Mouse (Mus musculus): ENCODE data around the gene Dcun1d2. TPM values are rescaled to one million over a fixed set of nuclear protein-coding genes. Genes with fewer than 3 reads are reported as not detected.

Gene Dcun1d2
- polyA plus RNA-seq, 1 experiment from 2014 or later: 19.2 TPM

DNA sequence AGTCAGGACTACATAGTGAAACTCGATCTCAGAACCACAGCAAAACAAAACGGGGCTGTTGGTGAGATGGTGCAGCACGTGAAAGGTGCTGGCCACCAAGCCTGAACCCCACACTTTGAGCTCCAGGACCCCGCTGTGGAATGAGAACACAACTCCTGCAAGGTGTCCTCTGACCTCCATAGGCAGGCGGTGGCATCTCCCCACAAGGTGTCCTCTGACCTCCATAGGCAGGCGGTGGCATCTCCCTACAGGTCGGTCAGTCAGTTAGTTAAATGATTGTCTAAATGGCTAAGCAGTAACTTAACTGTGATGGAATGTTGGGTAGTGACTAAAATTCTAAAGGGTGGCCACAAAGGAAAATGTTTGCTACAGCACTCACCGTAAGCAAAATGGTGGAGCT lies 11.6 kb upstream of the Dcun1d2 start:
- Histone ChIP-seq H3K4me3 (replicated peaks) (no peak overlapping the region), H3K27ac (no peak overlapping the region), H3K4me2 (no peak overlapping the region), H3K9ac (no peak overlapping the region), H3K36me3 (peaks cover 43% of the 10 kb centered on the region), H3K4me1 (no peaks in the 10 kb centered on the region), H3K27me3 (replicated peaks) (no peaks in the 10 kb centered on the region), H3K9me3 (no peaks in the 10 kb centered on the region)
- 91% methylated on average over 8 of the region's 8 CpGs for WGBS
- ATAC-seq (ENCODE audit: insufficient read depth, low FRiP score, low read depth): no peak

GRCm38 (mm10) chr8:13293677-13294470 lies 5.9 kb upstream of the Dcun1d2 start:
- Histone ChIP-seq H3K9ac (no peak overlapping the region), H3K36me3 (peaks cover 30% of the 10 kb centered on the region), H3K4me2 (no peak overlapping the region), H3K9me3 (no peaks in the 10 kb centered on the region), H3K4me3 (replicated peaks) (no peak overlapping the region), H3K4me1 (peaks cover 9% of the 10 kb centered on the region; the same call in 1 of the 2 replicates), H3K27ac (no peak overlapping the region), H3K27me3 (replicated peaks) (no peaks in the 10 kb centered on the region)
- WGBS: 92% methylated on average over 9 of the region's 9 CpGs
- ATAC-seq (ENCODE audit: insufficient read depth, low FRiP score, low read depth): no peak

DNA sequence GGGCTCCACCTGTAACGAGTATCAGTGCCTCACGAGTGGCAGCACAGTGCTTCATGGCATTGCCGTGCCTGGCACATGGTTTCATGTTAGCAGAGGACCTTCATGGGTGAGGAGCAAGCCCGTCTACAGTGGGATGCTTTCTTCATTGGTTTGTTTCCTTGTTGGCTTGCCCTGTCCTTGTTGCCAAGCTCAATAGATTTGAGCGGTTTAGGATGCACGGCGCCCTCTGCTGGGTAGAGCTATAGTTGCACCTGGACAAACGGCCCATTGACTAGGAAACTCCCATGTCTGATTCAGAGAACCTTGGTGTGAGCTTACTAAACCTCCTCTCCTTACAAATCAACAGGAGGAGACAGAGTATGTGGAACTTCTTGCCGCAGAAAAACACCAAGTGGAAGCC lies 4.4 kb upstream of the Dcun1d2 start:
- ATAC-seq (ENCODE audit: insufficient read depth, low FRiP score, low read depth): no peak
- Histone ChIP-seq H3K27me3 (replicated peaks) (no peaks in the 10 kb centered on the region), H3K4me1 (peaks cover 10% of the 10 kb centered on the region; the same call in 1 of the 2 replicates), H3K9me3 (no peaks in the 10 kb centered on the region), H3K9ac (no peak overlapping the region), H3K4me2 (no peak overlapping the region), H3K27ac (no peak overlapping the region; the same call in 1 of the 2 replicates), H3K4me3 (replicated peaks) (no peak overlapping the region), H3K36me3 (peaks cover 30% of the 10 kb centered on the region)
- 27% methylated on average over 9 of the region's 9 CpGs for WGBS

GRCm38 (mm10) chr8:13288646-13289045 lies 715 bp upstream of the Dcun1d2 start:
- H3K4me2 ChIP-seq: peak overlapping the region; percentile 72
- no peak for ATAC-seq (ENCODE audit: insufficient read depth, low FRiP score, low read depth)
- WGBS: 2% methylated on average over 6 of the region's 6 CpGs

DNA sequence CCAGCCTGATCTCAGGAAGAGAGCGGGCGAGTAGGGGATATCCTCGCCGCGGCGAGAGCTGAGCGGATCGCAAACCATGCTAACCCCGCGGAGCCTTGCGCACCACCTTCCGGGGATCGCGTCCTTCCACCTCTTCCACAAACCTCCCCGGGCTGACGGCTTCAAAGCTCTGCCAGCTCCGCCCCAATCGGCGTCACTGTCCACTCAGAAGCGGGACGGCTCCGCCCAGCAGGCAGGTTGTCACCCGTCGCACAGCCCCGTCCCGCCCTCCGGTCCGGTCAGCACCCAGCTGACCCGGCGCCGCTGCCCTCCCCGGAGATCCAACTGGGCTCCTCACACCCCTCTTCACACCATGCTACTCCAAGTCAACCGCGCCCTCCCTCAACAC lies 633 bp downstream of the Dcun1d2 start:
- Histone ChIP-seq H3K36me3 (no peaks in the 10 kb centered on the region), H3K9me3 (no peaks in the 10 kb centered on the region), H3K4me2 (peak overlapping the region; percentile 72), H3K4me3 (replicated peaks) (peak overlapping the region; percentile 78), H3K27me3 (replicated peaks) (no peaks in the 10 kb centered on the region), H3K27ac (peak overlapping the region; percentile 98), H3K4me1 (peaks cover 15% of the 10 kb centered on the region; the same call in 1 of the 2 replicates), H3K9ac (peak overlapping the region; percentile 68)
- peak; percentile 86 for ATAC-seq (ENCODE audit: insufficient read depth, low FRiP score, low read depth)
- 0% methylated on average over 34 of the region's 34 CpGs for WGBS

More at GRCm38 (mm10) chr8:13288646-13289045, 715 bp upstream of the Dcun1d2 start:
- Histone ChIP-seq H3K36me3 (0 out of 2 replicates have a peak, but pooled peaks cover 5% of the 10 kb centered on the region), H3K9ac (peak overlapping the region; percentile 68), H3K27ac (0 out of 2 replicates have a peak overlapping the region, but pooled peaks have one; percentile 98), H3K4me3 (replicated peaks) (peak overlapping the region; percentile 78), H3K27me3 (replicated peaks) (no peaks in the 10 kb centered on the region), H3K4me1 (peaks cover 16% of the 10 kb centered on the region; the same call in 1 of the 2 replicates), H3K9me3 (no peaks in the 10 kb centered on the region)

GRCm38 (mm10) chr8:13283200-13283599 lies 4.7 kb downstream of the Dcun1d2 start:
- H3K9ac ChIP-seq: no peak overlapping the region
- no peak overlapping the region for H3K4me3 ChIP-seq (replicated peaks)
- no peak overlapping the region for H3K27ac ChIP-seq
- no peaks in the 10 kb centered on the region for H3K36me3 ChIP-seq
- no peak for ATAC-seq (ENCODE audit: insufficient read depth, low FRiP score, low read depth)
- H3K9me3 ChIP-seq: no peaks in the 10 kb centered on the region
- no peaks in the 10 kb centered on the region for H3K27me3 ChIP-seq (replicated peaks)
- WGBS: 68% methylated on average over 1 of the region's 1 CpGs
- no peak overlapping the region for H3K4me2 ChIP-seq
- 0 out of 2 replicates have a peak, but pooled peaks cover 7% of the 10 kb centered on the region for H3K4me1 ChIP-seq

GRCm38 (mm10) chr8:13276941-13277447 lies 10.9 kb downstream of the Dcun1d2 start:
- H3K4me3 ChIP-seq (replicated peaks): no peak overlapping the region

DNA sequence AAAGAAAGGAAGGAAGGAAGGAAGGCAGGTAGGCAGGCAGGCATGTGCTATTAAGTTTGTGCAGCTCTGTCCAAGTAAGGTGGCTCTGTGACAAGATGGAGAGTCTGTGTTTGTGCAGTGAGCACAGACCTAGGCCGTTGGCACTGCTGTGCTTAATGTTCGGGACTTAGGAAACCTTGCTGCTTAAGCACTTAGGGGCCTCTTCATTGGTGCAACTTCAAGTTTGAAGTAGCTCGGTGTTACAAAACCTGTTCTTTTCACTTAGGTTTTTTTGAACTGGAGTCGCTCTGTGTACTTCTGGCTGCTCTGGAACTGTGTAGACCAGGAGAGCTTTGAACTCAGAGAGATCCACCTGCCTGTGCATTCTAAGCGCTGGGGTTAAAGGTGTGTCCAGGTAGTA lies 15.1 kb downstream of the Dcun1d2 start:
- H3K4me2 ChIP-seq: no peak overlapping the region
- H3K27ac ChIP-seq: no peak overlapping the region
- H3K4me3 ChIP-seq (replicated peaks): no peak overlapping the region
- WGBS: 85% methylated on average over 5 of the region's 5 CpGs
- H3K9me3 ChIP-seq: no peaks in the 10 kb centered on the region
- ATAC-seq (ENCODE audit: insufficient read depth, low FRiP score, low read depth): no peak
- peaks cover 19% of the 10 kb centered on the region for H3K36me3 ChIP-seq
- no peaks in the 10 kb centered on the region for H3K27me3 ChIP-seq (replicated peaks)
- H3K9ac ChIP-seq: no peak overlapping the region
- no peaks in the 10 kb centered on the region for H3K4me1 ChIP-seq

More at GRCm38 (mm10) chr8:13276941-13277447, 10.9 kb downstream of the Dcun1d2 start:
- no peak overlapping the region for H3K9ac ChIP-seq
- no peak overlapping the region for H3K4me2 ChIP-seq
- H3K9me3 ChIP-seq: no peaks in the 10 kb centered on the region
- H3K36me3 ChIP-seq: no peaks in the 10 kb centered on the region
- H3K27me3 ChIP-seq (replicated peaks): no peaks in the 10 kb centered on the region
- H3K27ac ChIP-seq: no peak overlapping the region
- H3K4me1 ChIP-seq: no peaks in the 10 kb centered on the region
- 66% methylated on average over 5 of the region's 5 CpGs for WGBS
- ATAC-seq (ENCODE audit: insufficient read depth, low FRiP score, low read depth): no peak

DNA sequence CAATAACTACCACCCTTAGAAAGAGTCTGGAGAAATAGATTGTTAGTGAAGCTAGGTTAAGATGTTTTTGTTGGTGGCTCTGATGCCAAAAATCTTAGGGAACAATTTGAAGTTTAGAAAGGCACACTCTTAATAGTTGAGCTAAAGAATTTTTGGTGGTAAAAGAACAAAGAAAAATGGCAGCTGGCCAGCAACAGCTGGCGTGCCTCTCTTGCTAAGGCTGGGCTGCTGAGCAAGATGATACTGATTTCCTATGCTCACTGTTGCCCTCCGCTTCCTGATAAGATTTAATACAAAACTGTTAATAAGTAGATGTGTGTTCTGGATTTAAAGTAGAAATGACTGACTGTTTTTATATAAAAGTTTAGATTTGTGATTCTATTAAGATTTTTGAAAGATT lies 20.4 kb downstream of the Dcun1d2 start:
- Histone ChIP-seq H3K27ac (no peak overlapping the region), H3K27me3 (replicated peaks) (no peaks in the 10 kb centered on the region), H3K36me3 (peaks cover 19% of the 10 kb centered on the region), H3K4me3 (replicated peaks) (no peak overlapping the region), H3K9ac (no peak overlapping the region), H3K4me1 (no peaks in the 10 kb centered on the region), H3K9me3 (no peaks in the 10 kb centered on the region), H3K4me2 (no peak overlapping the region)
- ATAC-seq (ENCODE audit: insufficient read depth, low FRiP score, low read depth): no peak
- WGBS: 54% methylated on average over 2 of the region's 2 CpGs

DNA sequence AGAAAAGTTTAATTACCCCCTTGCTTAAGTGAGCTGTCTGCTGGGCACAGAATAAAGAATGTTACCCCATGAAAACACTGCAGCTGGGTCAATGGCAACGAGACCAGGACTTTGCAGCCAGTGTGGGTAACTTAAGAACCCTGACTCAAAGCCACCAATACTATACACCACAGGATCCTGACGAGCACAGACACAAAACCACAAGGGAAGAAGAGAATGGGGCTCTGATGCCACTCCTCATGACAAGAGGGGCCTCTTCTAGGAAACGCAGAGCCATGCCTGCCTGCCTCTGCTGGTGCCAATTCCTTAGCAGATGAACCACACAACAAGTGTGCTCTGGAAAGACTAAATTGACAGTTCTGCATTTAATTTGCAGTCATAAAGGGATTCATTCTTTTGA lies 24.6 kb downstream of the Dcun1d2 start:
- no peak overlapping the region for H3K27ac ChIP-seq
- H3K4me2 ChIP-seq: no peak overlapping the region
- ATAC-seq (ENCODE audit: insufficient read depth, low FRiP score, low read depth): no peak
- 76% methylated on average over 3 of the region's 3 CpGs for WGBS
- no peaks in the 10 kb centered on the region for H3K27me3 ChIP-seq (replicated peaks)
- no peaks in the 10 kb centered on the region for H3K9me3 ChIP-seq
- H3K9ac ChIP-seq: no peak overlapping the region
- no peaks in the 10 kb centered on the region for H3K4me1 ChIP-seq
- no peak overlapping the region for H3K4me3 ChIP-seq (replicated peaks)
- H3K36me3 ChIP-seq: 0 out of 2 replicates have a peak, but pooled peaks cover 3% of the 10 kb centered on the region

- Histone ChIP-seq H3K36me3 (0 out of 2 replicates have a peak, but pooled peaks cover 6% of the 10 kb centered on the region), H3K4me2 (no peak within 1 kb of the TSS), H3K9me3 (no peaks in the 10 kb centered on the region), H3K9ac (no peak within 1 kb of the TSS), H3K27ac (no peak within 1 kb of the TSS), H3K27me3 (replicated peaks) (no peaks in the 10 kb centered on the region), H3K4me3 (replicated peaks) (no peak within 1 kb of the TSS), H3K4me1 (no peaks in the 10 kb centered on the region)
- peak; percentile 77 for ATAC-seq (ENCODE audit: insufficient read depth, low FRiP score, low read depth)
- 37% methylated on average over 8 of the region's 8 CpGs for WGBS
These were observed 33.9 kb downstream of the Dcun1d2 start, which contains the start of gene Adprhl1 for GRCm38 (mm10) chr8:13254019-13254418. Adprhl1 (minus strand) TSS chr8:13254162.

DNA sequence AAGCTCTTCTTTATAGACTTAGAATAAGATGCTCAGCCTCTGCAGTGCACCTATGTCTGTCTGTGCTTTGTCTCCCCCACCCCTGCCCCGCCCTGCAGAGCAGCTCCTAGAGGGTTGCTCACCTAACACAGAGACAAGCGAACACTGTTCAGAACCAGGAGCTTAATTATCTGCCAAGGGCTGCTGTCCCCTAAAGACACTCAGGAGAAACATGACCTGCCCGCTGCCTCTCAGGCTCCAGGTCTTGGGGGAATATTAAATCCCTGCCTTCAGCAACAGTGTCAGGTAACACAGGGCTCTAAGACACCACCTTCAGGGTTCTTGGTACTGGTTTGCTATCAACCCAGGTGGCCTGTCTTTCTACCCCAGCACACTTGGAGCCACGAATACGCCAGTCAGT lies 34.5 kb downstream of the Dcun1d2 start:
- 78% methylated on average over 5 of the region's 5 CpGs for WGBS
- Histone ChIP-seq H3K27me3 (replicated peaks) (no peaks in the 10 kb centered on the region), H3K36me3 (0 out of 2 replicates have a peak, but pooled peaks cover 3% of the 10 kb centered on the region), H3K9ac (no peak overlapping the region), H3K4me3 (replicated peaks) (no peak overlapping the region), H3K9me3 (no peaks in the 10 kb centered on the region), H3K4me2 (no peak overlapping the region), H3K27ac (no peak overlapping the region), H3K4me1 (no peaks in the 10 kb centered on the region)
- ATAC-seq (ENCODE audit: insufficient read depth, low FRiP score, low read depth): no peak

Data from stomach, embryonic 15.5 days (tissue).